Mouse (Mus musculus) adipocyte (in vitro differentiated cells): Measurements from ENCODE around the gene Calr4.

Experiments
- DNase-seq: peaks from one replicate; pipeline ENCODE4 v3.0.0-alpha.2; 2016; ENCODE audit warnings: low spot score

The Calr4 gene

DNA sequence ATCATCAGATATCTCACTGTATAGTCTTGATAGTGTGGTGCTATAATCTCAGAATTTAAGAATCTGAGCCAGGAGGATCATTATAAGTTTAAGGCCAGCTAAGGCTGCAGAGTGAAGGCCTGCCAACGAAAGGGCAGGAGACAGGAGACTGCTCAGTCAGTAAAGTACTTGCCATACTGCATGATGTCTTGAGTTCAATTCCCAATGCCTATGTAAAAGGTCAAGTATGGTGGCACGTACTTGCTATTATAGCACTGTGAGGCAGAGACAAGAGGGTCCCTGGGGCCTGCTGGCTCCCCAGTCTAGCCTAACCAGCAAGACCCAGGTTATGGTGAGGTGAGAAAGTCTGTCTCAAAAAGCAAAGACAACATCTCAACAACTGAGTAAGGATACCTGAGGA is at the start of gene Calr4:
TSS of gene Calr4 (plus strand) at position 301 of the 400 bp plus-strand sequence.
- DNase-seq = no peak

DNA sequence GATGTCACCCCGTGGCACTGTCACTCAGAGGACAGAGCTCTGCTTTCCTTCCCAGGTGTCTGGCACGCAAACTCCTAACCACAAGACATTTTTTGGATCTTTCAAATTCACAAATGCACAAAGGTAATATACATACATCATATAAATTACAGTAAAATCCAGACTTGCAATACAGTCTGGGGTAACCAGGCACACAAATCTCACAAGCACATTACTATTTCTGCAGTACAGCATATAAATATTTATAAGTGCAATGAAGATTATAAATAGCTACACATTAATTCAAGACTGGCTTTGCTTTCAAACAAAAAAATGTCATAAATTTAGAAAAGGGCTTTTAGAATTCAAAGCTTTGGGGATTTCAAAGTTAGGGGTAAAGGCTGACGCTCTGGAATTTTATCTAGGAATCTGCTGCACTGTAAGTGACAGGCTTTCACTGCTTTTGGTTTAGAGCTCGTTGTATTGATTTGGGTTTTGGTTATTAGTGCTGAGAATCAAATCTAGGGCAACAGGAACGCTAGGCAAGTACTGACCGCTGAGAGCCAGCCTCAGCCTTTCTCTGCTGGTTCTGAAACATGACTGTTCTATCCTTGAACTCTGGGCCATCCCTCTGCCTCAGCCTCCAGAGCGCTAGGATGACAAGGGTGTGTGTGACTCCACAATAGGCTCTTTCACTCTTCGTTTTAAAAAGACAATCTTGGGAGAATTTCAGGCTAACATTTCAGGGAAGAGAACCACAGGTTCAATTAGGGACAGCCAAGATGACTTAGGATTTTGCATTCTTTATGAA is 48.5 kb upstream of the Calr4 start:
- DNase-seq = no peak

DNA sequence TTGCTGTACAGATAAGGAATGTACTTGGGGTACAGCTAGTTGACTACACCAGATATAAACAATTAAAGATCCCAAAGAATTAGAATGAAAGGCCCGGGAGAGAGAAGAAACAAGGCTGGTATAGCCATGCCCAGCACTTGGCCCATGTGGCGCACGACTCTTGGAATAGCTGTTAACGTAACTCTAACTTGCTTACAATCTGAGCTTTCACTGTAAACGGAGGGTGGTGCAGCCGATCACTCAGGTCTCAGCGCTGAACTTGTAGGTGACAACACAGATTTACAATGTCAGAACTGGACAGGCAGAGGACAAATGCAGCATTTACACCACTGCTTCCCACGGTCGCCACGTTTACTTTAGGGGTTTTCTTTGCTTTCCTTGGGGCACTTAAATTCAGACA is 42.7 kb upstream of the Calr4 start:
- no peak for DNase-seq

DNA sequence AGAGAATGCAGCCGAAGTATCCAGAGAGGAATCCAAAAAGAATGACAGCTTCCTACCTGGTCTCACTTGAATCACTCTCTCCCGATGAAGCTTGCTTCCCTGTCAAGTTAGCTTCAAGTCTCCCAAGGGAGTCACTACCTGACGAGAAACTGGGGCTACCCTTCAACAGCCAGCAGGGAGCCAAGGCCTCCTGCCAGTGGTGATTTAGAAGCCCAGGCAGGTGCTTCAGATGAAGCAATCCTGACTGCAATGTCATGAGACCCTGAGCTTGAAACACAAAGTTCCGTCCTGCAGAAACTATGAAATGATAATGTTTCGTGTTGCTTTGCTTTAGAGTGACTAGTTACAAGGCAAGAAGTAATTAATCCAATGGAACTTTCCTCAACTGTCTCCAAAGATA is 40.4 kb upstream of the Calr4 start:
- no peak for DNase-seq

DNA sequence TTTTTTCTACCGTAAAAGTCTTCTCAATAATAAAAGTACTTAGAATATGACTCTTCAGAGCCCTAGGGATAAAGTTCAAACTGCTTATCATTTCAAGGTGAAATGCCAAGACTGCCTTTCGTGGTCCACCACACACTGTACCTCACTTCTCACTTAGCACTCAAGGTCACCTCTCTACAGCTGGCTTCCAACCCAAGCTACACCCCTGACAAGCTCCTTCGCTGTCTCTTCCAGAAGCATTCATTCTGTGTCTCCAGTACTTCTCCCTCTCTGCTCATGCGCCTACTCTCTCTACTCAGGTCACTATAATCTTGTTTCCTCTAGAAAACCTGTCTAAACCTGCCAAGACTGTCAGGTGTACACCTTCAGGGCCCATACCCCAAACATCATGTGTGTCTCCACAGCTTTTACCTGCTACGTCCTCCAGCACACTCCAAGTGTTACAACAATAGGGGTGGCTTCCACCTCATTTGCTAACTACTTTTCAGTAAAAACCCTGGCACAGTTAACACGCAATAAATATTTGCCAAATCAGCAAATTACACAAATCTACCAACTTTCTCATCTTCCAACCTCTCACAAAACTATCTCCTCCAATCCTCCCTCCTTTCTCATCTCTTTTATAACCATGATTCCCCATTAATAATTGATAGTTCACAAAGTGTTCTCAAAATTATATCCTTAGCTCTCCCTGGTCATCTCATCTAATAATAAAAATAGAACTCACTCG is 38.2 kb upstream of the Calr4 start:
- DNase-seq = no peak

DNA sequence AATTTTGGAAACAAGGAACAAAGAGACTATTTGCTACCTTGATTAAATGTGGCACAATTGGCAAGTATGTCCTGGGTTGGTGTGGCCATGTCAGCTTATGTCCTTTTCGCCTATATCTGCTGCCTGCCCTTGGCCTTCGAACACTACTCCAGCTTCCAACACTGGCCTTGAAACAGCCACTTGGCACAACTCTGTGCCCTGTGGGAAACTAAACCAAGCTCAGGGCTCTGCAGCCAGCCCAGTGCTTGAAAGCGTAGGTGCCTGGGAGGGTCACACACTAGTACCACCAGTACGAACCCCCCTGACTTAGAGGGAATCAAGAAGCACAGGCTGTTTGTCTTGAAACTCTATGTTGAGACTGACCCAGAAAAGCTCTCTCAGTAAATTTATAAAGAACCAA is 35.2 kb upstream of the Calr4 start:
- DNase-seq = peak; percentile 56

DNA sequence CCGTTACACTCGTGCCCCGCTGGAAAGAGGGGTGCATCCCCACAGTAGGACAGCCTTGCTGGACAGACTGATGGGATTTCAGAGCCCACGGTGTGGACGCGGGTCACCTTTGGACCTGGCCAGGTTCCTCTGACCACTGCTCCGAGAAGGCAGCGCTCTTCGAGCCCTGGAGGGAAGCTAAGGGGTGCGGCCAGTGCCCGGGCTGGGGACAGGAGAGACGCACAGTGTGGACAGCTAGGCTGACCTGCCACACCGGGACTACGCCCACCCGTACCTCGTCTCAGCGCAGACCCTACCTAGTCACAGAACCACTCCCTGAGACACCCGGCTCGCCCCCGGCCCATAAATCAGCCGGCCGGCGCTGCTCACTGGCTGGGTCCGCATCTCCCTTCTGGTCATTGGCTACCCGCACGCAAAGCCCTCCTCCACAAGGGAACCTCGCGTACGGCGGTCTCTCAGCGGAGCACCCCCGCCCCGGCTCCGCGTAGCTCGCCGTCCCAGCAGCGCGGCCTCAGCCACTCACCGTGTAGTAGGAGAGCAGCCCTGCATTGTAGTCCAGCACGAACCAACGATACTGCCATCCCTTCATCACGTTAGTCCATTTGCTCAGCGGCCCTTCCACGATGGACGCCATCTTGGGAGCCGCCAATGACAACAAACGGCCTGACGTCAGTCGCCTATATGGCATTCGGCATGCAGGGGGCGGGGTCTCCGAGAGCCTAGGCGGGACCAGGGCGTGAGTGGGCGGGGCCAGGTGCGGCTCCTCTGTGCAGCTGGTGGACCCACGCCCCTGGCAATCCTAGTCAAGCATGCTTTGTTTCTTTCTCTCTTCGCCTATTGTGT is 32.5 kb upstream of the Calr4 start, which contains the start of gene Osbpl9:
TSS of gene Osbpl9 (minus strand) at position 691 of the 843 bp plus-strand sequence.
- DNase-seq = peak; percentile 96

DNA sequence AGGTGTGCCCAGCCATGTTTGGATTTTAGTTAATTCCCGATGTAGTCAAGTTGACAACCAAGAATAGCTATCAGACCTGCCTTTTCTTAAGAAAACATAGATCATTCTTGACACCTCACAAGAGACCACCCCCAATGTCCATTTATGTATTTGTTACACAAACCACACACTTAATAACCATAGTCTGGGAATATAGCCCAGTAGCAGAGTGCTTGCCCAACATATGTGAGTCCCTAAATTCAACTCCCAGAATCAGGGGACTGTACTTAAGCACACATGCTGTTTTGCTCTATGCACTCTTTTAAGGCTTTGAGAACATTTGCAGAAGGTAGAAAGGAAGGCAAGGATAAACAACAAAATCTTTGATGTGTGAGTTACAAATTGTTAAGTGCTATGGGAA is 30.4 kb upstream of the Calr4 start:
- peak; percentile 57 for DNase-seq

DNA sequence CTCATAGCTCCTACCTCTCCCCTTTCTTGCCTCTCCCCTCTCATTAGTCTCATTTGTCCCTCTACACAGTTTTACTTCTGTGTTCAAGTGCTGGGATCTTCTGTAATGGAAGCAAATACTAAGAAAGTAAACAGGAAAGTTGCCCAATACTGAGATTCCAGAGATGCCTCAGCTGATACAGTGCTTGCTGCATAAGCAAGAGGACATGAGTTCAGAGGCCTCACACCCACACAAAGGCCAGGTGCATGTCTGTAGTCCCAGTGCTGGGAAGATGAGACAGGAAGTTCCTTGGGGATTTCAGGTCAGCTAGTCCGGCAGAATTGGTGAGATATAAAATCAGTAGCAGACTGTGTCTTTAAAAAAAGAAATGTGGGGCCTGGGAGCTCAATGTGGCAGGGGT is 29.9 kb upstream of the Calr4 start:
- peak; percentile 59 for DNase-seq

DNA sequence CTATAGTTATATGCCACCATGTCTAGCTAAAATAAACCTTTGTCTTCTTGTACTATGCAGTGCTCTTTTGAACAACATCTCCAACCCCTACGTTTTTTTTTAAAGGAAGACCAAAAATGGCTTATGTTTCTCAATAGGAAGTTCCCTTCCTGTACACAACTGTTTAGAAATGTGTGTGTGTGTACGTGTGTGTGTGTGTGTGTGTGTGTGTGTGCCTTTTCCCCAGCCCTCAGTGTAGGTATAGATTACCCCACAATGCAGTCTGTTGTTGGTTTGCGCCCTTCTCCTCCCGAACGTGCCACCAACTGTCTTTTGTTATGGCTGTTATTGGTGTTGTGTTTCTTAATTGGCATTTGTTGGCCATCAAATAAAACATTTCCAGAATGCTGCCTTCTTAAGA is 26.8 kb upstream of the Calr4 start:
- no peak for DNase-seq

DNA sequence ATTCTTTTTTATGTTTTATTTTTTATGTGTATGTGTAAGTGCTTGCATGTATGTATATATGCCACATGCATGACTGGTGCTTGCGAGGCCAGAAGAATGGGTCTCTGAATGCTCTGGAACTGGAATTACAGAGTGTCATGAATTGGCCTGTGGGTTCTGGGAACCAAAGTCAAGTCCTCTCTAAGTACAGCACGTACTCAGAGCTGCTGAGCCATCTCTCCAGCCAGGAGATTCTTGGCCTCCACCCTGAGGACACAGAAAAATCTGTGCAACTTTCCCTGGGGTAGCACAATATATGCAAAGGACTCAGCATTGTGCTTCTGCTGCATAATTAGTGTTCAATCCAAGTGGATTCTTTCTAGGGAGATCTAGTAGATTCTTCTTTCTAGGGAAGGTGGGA is 24.0 kb upstream of the Calr4 start:
- peak; percentile 53 for DNase-seq

DNA sequence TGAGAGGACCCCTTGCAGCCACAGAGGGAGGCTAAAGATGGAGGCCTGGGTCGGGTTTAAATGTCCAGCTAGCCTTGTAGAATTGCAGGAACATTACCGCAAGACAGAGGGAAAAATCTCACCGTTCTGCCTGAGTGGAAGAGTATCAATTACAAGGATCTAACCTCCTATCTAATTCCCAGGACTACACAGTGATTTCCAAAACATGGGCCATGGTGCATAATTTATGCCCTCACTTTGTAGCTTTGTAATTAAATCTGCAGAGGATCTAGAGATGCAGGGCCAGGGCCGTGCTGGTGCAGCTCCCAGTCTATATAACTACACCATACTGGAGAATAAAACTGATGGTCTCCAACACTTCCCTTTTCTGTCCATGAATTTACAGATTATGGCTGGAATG is 23.4 kb upstream of the Calr4 start:
- DNase-seq = no peak

DNA sequence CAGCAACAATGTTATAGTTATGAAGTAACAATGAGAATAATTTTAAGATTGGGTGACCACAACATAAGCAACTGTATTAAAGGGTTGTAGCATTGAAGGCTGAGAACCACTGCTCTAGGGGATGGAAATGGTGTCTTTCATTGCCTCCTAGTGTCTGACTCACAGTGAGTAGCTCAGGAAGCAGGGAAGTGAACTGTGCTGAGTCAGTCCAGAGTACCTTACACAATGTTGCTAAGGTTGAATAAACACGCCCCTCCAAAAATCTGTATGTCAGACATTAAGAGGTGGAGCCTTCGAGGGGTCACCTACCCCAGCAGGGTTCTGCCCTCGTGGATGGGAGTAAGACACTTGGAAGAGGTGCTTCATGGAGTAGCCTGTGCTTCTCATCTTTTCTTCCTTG is 20.3 kb upstream of the Calr4 start:
- no peak for DNase-seq

DNA sequence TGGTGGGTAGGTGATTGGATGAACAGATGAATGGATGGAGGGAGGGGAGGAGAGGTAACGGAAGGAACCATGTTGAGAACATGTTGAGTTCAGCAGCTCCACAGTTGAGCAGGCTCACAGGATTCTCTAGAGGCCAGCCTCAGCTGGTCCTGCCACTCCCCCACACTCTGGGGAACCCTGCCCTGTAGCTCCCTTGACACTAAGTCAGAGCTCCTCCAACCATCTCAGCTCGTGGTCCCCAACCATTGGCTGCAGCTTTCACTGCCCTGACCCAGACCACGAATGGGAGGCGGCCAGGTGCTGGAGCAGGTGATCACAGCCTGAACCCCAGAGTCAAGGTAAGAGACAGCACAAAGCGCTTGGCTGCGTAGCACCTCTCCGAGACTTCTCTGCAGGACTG is 16.3 kb upstream of the Calr4 start:
- DNase-seq = no peak

DNA sequence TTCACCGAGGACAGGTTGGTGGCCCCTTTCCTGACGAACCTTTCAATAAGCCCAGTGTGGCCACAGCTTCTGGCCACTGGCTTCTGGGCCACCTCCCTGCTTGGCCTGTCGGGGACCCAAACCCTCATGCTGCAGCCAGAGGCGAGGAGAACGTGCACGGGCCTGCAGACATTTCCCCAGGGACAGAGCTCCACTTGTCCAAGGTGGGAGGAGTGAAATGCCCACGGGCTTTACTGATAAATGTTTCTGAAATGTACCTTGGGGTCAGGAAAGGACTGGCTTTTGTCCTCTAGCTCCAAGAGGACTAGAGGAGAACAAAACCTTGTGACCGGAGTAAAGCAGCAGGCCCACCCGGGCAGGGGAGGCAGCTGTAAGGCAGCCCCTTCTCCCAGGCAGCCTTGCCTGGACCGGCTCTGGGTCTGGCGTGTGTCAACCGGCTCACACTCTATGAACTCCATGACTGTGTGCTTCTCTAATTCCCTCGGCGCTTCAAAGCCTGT is 13.8 kb upstream of the Calr4 start:
- DNase-seq = no peak

DNA sequence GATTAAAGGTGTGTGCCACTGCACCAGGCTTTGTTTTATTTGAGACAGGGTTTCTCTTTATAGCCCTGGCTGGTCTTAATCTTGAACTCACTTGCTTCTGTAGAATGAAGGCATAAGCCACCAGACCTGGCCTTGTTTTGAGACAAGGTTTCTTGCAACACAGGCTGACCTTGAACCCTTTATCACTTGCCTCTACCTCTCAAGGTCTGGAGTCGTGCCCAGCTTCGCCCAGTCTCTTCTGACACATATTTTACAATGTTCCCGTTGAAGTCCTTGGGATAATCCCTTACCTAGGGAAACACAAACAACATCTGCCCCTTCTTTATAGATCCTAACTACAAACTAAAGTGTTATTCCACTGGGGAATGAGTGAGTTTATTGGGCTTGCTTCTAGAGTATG is 12.3 kb upstream of the Calr4 start:
- DNase-seq = no peak

DNA sequence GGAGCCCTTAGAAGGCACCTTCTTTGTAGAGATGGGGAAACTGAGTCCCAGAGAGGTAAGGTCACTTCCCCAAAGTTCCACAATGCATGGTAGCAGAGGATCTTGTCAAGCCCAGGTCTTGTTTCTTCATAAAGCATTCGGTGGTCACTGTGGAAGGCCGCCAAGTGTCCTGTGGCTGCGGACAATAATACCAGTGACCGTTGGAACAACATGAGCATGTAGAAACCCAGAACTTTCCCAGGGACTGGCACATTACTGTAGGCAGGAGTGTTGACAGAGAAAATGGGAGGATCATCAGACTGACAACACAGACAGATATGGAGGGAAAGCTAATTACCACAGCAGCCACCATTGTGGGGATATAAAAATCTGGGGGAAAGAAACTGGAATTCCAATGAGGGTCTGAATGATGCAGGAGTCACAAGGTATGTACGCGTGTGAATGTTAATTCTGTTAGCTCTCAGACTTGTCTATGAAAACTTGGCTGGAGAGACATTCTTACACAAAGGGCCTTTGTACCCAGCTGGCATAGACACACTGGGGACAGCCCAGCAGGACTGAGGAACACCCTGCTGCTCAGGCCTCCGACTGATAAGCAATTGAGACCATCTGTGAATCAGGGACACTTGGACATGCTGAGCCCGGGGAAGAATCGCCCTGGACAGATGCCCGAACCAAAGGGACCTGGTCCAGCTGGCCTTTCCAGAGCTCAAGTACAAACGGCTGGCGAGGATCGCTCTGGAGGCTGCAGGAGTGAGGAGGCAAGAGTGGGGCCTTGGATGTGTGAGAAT is 9.3 kb upstream of the Calr4 start:
- DNase-seq = peak; percentile 91

DNA sequence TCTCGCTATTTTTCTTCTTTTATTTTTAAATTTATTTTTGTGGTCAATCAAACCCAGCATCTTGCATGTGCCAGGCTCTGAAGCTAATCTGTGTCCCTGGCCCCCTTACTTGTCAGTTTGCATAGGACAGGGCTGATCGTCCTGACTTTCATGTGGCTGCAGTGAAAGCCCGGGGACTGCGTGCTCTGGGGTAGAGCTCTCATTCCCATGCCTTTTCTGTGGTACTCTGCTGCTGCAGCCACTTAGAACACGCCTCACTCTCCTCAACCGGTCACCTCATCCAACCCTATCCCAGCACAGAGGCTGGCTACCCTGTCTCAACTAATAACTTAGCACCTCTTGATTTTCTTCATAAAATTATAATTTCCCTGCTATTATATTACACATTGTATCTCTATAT is 8.7 kb upstream of the Calr4 start:
- DNase-seq = no peak

DNA sequence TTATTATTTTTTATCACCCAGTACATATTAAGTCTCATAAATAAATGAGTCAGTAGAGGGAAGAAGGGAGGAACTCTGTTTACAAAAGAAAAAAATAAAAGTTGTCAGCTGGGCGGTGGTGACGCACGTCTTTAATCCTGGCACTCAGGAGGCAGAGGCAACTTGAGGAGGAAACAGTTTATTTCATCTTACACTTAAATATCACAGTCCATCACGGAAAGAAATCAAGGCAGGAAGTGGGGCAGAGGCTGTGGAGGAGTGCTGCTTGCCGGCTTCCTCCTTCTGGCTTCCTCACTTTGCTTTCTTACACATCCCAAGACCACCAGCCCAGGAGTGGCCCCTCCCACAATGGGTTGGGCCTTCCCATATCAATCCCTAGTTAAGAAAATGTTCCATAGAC is 8.2 kb upstream of the Calr4 start:
- no peak for DNase-seq

DNA sequence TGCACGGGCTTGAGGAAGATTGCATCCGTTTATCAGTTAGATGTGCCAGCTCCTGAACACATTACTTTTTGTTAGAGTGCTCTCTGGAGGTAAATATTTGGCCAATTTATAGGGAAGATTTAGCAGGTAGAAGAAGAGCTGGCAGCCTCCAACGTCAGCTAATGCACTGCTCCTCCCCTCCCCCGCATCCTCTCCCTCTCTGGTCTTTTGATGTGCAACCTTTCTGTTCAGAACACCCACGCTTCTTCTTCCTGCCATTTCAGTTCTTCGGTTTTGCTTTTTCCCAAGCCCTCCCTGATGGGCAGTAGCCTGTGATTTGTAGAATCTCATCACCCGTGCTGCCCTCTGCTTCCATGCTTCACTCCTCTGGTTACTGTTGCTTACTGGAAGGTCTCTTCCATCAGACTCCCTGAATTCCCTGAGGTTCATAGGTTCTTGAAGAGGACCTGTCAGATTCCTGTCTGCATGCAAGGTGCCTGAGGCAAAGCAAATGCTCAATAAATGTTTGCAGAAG is 4.5 kb upstream of the Calr4 start:
- no peak for DNase-seq

DNA sequence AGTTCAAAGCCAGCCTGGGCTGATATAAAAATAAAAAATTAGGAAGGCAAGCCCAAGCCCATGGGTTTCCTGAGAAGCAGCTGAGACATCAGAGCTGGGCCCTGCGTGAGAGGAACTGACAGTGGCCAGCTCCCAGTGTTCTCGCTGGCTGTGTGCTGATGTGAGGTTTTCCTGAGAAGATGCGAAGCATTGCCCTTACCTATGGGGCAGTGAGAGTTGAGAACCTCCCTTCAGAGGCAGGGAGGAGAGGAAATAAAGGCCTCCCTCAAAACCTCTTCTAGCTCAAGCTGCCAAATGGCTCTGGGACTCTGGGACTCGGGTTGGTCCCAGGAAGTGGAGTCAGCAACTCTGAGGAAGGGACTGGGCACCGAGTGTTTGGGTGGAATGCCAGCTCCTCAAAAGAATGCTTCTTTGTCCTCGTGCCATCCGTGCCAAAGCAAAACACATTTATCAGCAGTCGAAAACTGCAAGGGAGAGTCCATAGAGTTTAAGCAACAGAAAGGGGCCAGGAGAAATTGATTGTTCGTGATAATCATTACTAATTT is 593 bp downstream of the Calr4 start:
- DNase-seq = peak; percentile 81
